Mouse (Mus musculus): ENCODE results near the gene Dcdc2c. TPM values are rescaled to one million over a fixed set of nuclear protein-coding genes. Genes with fewer than 3 reads are reported as not detected.

The Dcdc2c gene
- polyA plus RNA-seq, 1 experiment from 2014 or later: 0.10 TPM

Other genes with a start within 250 kb of the Dcdc2c start
- 0.14 TPM in 1 of 2 replicates, not detected in the other for gene Allc, start 30.1 kb upstream of the Dcdc2c start, polyA plus RNA-seq (2015; fragmentation: Nextera tagmentation; extraction: Ambion mirVana)
- gene Colec11, start 71.0 kb upstream of the Dcdc2c start, polyA plus RNA-seq (2015; fragmentation: Nextera tagmentation; extraction: Ambion mirVana): 1.1 and 1.4 TPM in 2 replicates
- 417 and 491 TPM in 2 replicates for gene Rps7, start 83.6 kb upstream of the Dcdc2c start, polyA plus RNA-seq (2015; fragmentation: Nextera tagmentation; extraction: Ambion mirVana)
- 21.0 and 25.1 TPM in 2 replicates for gene Rnaseh1, start 97.2 kb upstream of the Dcdc2c start, polyA plus RNA-seq (2015; fragmentation: Nextera tagmentation; extraction: Ambion mirVana)
- 27.0 and 42.0 TPM in 2 replicates for gene Adi1, start 122.8 kb upstream of the Dcdc2c start, polyA plus RNA-seq (2015; fragmentation: Nextera tagmentation; extraction: Ambion mirVana)
- gene Trappc12, start 198.1 kb upstream of the Dcdc2c start, polyA plus RNA-seq (2015; fragmentation: Nextera tagmentation; extraction: Ambion mirVana): 39.7 and 41.8 TPM in 2 replicates
- gene Eipr1, start 199.4 kb upstream of the Dcdc2c start, polyA plus RNA-seq (2015; fragmentation: Nextera tagmentation; extraction: Ambion mirVana): 59.8 and 70.8 TPM in 2 replicates